Mouse (Mus musculus) kidney, adult 11 months (tissue): ENCODE data around the gene Gm28374.

Source experiments
- DNase-seq: peaks from one replicate; pipeline ENCODE4 v3.0.0; 2022

Gene Gm28374

GRCm38 (mm10) chr19:6084478-6085248, 2.6 kb upstream of the Gm28374 start, which contains the start of the genes Zfpl1 and Cdca5:
TSS of gene Zfpl1 (minus strand) at chr19:6084956.
TSS of gene Cdca5 (plus strand) at chr19:6084983.
- peak; percentile 97 for DNase-seq

GRCm38 (mm10) chr19:6079983-6080480, 2.0 kb downstream of the Gm28374 start, which contains the start of gene Tmem262:
TSS of gene Tmem262 (plus strand) at chr19:6080033.
- DNase-seq: no peak

- DNase-seq: peak; percentile 86
Measured at GRCm38 (mm10) chr19:6076564-6077393, 5.3 kb downstream of the Gm28374 start, which contains the start of gene Vps51. TSS of gene Vps51 (minus strand) at chr19:6077231.

GRCm38 (mm10) chr19:6073889-6074288, 8.2 kb downstream of the Gm28374 start:
- no peak for DNase-seq

- no peak for DNase-seq
Measured at GRCm38 (mm10) chr19:6071261-6071660, 10.8 kb downstream of the Gm28374 start.

GRCm38 (mm10) chr19:6070571-6071250, 11.3 kb downstream of the Gm28374 start:
- DNase-seq: no peak

- no peak for DNase-seq
Measured at GRCm38 (mm10) chr19:6069851-6070250, 12.2 kb downstream of the Gm28374 start.

GRCm38 (mm10) chr19:6068951-6069350, 13.1 kb downstream of the Gm28374 start:
- no peak for DNase-seq

GRCm38 (mm10) chr19:6067724-6068415, 14.2 kb downstream of the Gm28374 start, which contains the start of gene Tm7sf2:
TSS of gene Tm7sf2 (minus strand) at chr19:6068373.
- peak; percentile 93 for DNase-seq

GRCm38 (mm10) chr19:6067011-6067723, 14.9 kb downstream of the Gm28374 start:
- peak; percentile 84 for DNase-seq

- DNase-seq: no peak
Measured at GRCm38 (mm10) chr19:6066571-6066970, 15.5 kb downstream of the Gm28374 start.

GRCm38 (mm10) chr19:6063081-6063480, 19.0 kb downstream of the Gm28374 start:
- DNase-seq: no peak

- DNase-seq: no peak
Measured at GRCm38 (mm10) chr19:6062418-6062817, 19.6 kb downstream of the Gm28374 start.

GRCm38 (mm10) chr19:6061641-6062302, 20.3 kb downstream of the Gm28374 start:
- peak; percentile 50 for DNase-seq

- peak; percentile 96 for DNase-seq
Measured at GRCm38 (mm10) chr19:6061021-6061533, 21.0 kb downstream of the Gm28374 start, which contains the start of gene Znhit2. TSS of gene Znhit2 (plus strand) at chr19:6061192.

- peak; percentile 55 for DNase-seq
Measured at GRCm38 (mm10) chr19:6058966-6059365, 23.1 kb downstream of the Gm28374 start.

- DNase-seq: no peak
Measured at GRCm38 (mm10) chr19:6058513-6058912, 23.5 kb downstream of the Gm28374 start.

GRCm38 (mm10) chr19:6057313-6058096, 24.6 kb downstream of the Gm28374 start, which contains the start of the genes Mrpl49 and Fau:
TSS of gene Mrpl49 (minus strand) at chr19:6057785.
TSS of gene Fau (plus strand) at chr19:6057844.
- peak; percentile 98 for DNase-seq

- DNase-seq: peak; percentile 12
Measured at GRCm38 (mm10) chr19:6056696-6057095, 25.4 kb downstream of the Gm28374 start.
